8 mouse cellular contexts compared by ENCODE assay signal in genomic region chr11:63922091-63922621, GRCm38 (mm10). TPM values are rescaled to one million over a fixed set of nuclear protein-coding genes. Genes with fewer than 3 reads are reported as not detected.
DNase-seq lines count a peak whose midpoint lies in the region; ATAC-seq lines count a peak whose summit lies in the region.

TSS of gene Hs3st3b1 (minus strand) at chr11:63922290.

- no peak for ATAC-seq in erythroblast, adult 5-6 weeks (replicated peaks; ENCODE audit: low FRiP score, poor library complexity, severe bottlenecking)
- peak; percentile 93 for ATAC-seq in heart, embryonic 14.5 days (ENCODE audit: insufficient number of reproducible peaks, insufficient read depth, low FRiP score, low read depth)
- peak; percentile 84 for ATAC-seq in liver, embryonic 12.5 days

- H3K4me2 ChIP-seq in heart, embryonic 14.5 days (ENCODE audit: low read length) = peak within 1 kb of the TSS; percentile 95
- peak within 1 kb of the TSS; percentile 58 for H3K4me2 ChIP-seq in liver, embryonic 12.5 days

- H3K36me3 ChIP-seq in erythroblast, embryonic 14.5 days (ENCODE audit: control insufficient read depth) = no peaks in the 10 kb centered on the region
- no peaks in the 10 kb centered on the region for H3K36me3 ChIP-seq in forebrain, embryonic 10.5 days (replicated peaks)
- no peaks in the 10 kb centered on the region for H3K36me3 ChIP-seq in heart, embryonic 14.5 days (ENCODE audit: control insufficient read depth, insufficient read depth, low read length)
- no peaks in the 10 kb centered on the region for H3K36me3 ChIP-seq in liver, embryonic 12.5 days
- no peaks in the 10 kb centered on the region for H3K36me3 ChIP-seq in splenic B cell, adult 2 months (ENCODE audit: control insufficient read depth, insufficient read depth, low read length, poor library complexity, severe bottlenecking)

- DNase-seq in forebrain, embryonic 10.5 days (ENCODE audit: extremely low spot score, low spot score) = peak; percentile 95
- peak; percentile 96 for DNase-seq in kidney, postnatal 10 days
- peak; percentile 98 for DNase-seq in naive thymus-derived CD4-positive, alpha-beta T cell, adult 2 months (ENCODE audit: low read depth)
- peak; percentile 96 for DNase-seq in splenic B cell, adult 2 months (ENCODE audit: low read depth, low spot score)

- H3K9me3 ChIP-seq in erythroblast, embryonic 14.5 days (ENCODE audit: control insufficient read depth, low read length) = peaks cover 3% of the 10 kb centered on the region; the same call in 1 of the 2 replicates
- peaks cover 3% of the 10 kb centered on the region; the same call in 1 of the 2 replicates for H3K9me3 ChIP-seq in forebrain, embryonic 10.5 days
- H3K9me3 ChIP-seq in heart, embryonic 14.5 days (ENCODE audit: control insufficient read depth, low read length) = no peaks in the 10 kb centered on the region
- no peaks in the 10 kb centered on the region for H3K9me3 ChIP-seq in liver, embryonic 12.5 days (replicated peaks)

- H3K4me3 ChIP-seq in erythroblast, embryonic 14.5 days (replicated peaks) = peak within 1 kb of the TSS; percentile 58
- H3K4me3 ChIP-seq in forebrain, embryonic 10.5 days = peak within 1 kb of the TSS; percentile 69
- H3K4me3 ChIP-seq in heart, embryonic 14.5 days (ENCODE audit: control insufficient read depth in 1 of 2, insufficient read depth in 1 of 2, low read depth in 1 of 2, low read length in 2 of 2) = peak within 1 kb of the TSS; percentile 48 to 57
- peak within 1 kb of the TSS; percentile 64 for H3K4me3 ChIP-seq in liver, embryonic 12.5 days

- peaks cover 2% of the 10 kb centered on the region; the same call in 1 of the 2 replicates for H3K4me1 ChIP-seq in erythroblast, embryonic 14.5 days (ENCODE audit: control insufficient read depth)
- H3K4me1 ChIP-seq in forebrain, embryonic 10.5 days = peaks cover 88% of the 10 kb centered on the region
- peaks cover 17 to 42% of the 10 kb centered on the region in 2 experiments; a peak in 3 of 4 replicates for H3K4me1 ChIP-seq in heart, embryonic 14.5 days (ENCODE audit: control insufficient read depth in 2 of 2, insufficient read depth in 2 of 2, low read length in 2 of 2)
- peaks cover 20% of the 10 kb centered on the region for H3K4me1 ChIP-seq in liver, embryonic 12.5 days

- H3K27ac ChIP-seq in forebrain, embryonic 10.5 days = peak within 1 kb of the TSS; percentile 81
- no peak within 1 kb of the TSS for H3K27ac ChIP-seq in heart, embryonic 14.5 days (replicated peaks in 1 of 2; ENCODE audit: control insufficient read depth in 1 of 2, insufficient read depth in 1 of 2, low read depth in 2 of 2, low read length in 2 of 2)
- H3K27ac ChIP-seq in liver, embryonic 12.5 days = peak within 1 kb of the TSS; percentile 70

- WGBS in forebrain, embryonic 10.5 days = 0% methylated on average over 43 of the region's 43 CpGs
- whole genome bisulfite sequencing in heart, embryonic 14.5 days = under 1% methylated on average over 43 of the region's 43 CpGs
- under 1% methylated on average over 43 of the region's 43 CpGs for WGBS in liver, embryonic 12.5 days (ENCODE audit: insufficient replicate concordance)

- peak within 1 kb of the TSS; percentile 67 for H3K9ac ChIP-seq in heart, embryonic 14.5 days (ENCODE audit: low read length)
- peak within 1 kb of the TSS; percentile 74 for H3K9ac ChIP-seq in liver, embryonic 12.5 days

- H3K27me3 ChIP-seq in erythroblast, embryonic 14.5 days (ENCODE audit: control insufficient read depth) = peaks cover 96% of the 10 kb centered on the region
- H3K27me3 ChIP-seq in forebrain, embryonic 10.5 days (ENCODE audit: poor library complexity, severe bottlenecking) = peaks cover 100% of the 10 kb centered on the region
- H3K27me3 ChIP-seq in heart, embryonic 14.5 days (ENCODE audit: control insufficient read depth, insufficient read depth, low read length) = peaks cover 69% of the 10 kb centered on the region
- peaks cover 100% of the 10 kb centered on the region for H3K27me3 ChIP-seq in liver, embryonic 12.5 days (replicated peaks)
- peaks cover 4% of the 10 kb centered on the region for H3K27me3 ChIP-seq in splenic B cell, adult 2 months (ENCODE audit: control insufficient read depth, insufficient read depth, low read length, poor library complexity, severe bottlenecking)

RNA-seq across cellular contexts. Expression of gene Hs3st3b1, which starts in this region (rescaled TPM):
- 0.01 TPM in 2 replicates for polyA plus RNA-seq in erythroblast, embryonic 14.5 days (2012)
- not detected in 2 replicates for total RNA-seq in erythroblast, adult 5-6 weeks (2015; ENCODE audit: low replicate concordance)
- 1.1 TPM in 1 of 2 replicates, not detected in the other for total RNA-seq in erythroblast, adult 5-6 weeks (2017; ENCODE audit: low replicate concordance)
- polyA plus RNA-seq in forebrain, embryonic 10.5 days (2016; fragmentation: Nextera tagmentation; extraction: Ambion mirVana) = 4.8 and 5.7 TPM in 2 replicates
- 2.2 and 2.6 TPM in 2 replicates for polyA plus RNA-seq in heart, embryonic 14.5 days (2014; fragmentation: Nextera tagmentation; extraction: Ambion mirVana)
- polyA plus RNA-seq in liver, embryonic 12.5 days (2016; fragmentation: Nextera tagmentation; extraction: Ambion mirVana) = 23.7 and 25.0 TPM in 2 replicates

Comparison
In these comparisons a context has a peak if more than half of its experiments do, and no peak if none do; other contexts are left out.
1. H3K27ac ChIP-seq: peak in forebrain, embryonic 10.5 days (single experiment) and liver, embryonic 12.5 days (single experiment); none in heart, embryonic 14.5 days (0 of 2).
2. Peak in every context shown above with its lines, with median percentiles within 50 percentile points of each other: H3K4me3 ChIP-seq and DNase-seq.